Mouse (Mus musculus) brain, embryonic 18.5 days (tissue): ENCODE measurements around the gene Arl16.

Source experiments
- DNase-seq: peaks from one replicate; pipeline ENCODE4 v3.0.0-alpha.2; 2012; ENCODE audit warnings: low read depth, low spot score

Arl16 gene

GRCm38 (mm10) chr11:120492024-120492877, 24.8 kb upstream of the Arl16 start:
- DNase-seq, result no peak

DNA sequence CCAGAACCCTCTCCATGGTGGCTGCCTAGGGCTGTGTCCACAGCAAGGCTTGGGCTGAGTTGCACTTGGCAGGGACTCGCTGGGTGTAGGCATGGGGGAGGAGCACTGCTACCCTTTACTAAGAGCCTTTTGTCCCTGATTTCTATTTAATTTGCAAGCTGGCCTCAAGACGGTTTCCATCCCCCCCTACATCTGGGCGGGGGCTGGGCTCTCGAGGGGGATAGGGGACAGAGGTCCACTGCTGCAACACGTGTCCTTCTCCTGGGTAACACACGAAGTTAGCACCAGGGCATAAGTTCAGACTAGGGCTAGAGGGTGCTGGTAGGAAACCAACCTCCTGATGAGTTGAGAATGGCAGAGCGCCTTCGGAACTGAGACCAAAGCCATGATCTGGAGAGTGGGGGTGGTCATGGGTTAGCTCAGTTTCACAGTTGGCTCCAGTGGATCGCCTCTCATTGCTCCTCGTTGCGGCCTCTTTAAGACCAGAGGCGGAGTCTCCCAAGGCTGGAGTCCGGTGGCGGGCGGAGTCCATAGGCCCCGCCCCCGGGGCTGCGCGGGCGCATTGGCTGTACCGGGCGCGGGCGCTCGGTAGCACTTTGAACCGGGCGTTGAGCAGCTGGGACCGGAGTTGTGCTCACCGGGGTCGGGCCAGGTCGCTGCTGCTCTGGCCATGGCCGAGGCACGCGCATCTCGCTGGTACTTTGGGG, 24.1 kb upstream of the Arl16 start, which contains the start of gene Slc25a10:
TSS of gene Slc25a10 (plus strand) at position 524 of the 707 bp plus-strand sequence.
- DNase-seq, result peak; percentile 52

DNA sequence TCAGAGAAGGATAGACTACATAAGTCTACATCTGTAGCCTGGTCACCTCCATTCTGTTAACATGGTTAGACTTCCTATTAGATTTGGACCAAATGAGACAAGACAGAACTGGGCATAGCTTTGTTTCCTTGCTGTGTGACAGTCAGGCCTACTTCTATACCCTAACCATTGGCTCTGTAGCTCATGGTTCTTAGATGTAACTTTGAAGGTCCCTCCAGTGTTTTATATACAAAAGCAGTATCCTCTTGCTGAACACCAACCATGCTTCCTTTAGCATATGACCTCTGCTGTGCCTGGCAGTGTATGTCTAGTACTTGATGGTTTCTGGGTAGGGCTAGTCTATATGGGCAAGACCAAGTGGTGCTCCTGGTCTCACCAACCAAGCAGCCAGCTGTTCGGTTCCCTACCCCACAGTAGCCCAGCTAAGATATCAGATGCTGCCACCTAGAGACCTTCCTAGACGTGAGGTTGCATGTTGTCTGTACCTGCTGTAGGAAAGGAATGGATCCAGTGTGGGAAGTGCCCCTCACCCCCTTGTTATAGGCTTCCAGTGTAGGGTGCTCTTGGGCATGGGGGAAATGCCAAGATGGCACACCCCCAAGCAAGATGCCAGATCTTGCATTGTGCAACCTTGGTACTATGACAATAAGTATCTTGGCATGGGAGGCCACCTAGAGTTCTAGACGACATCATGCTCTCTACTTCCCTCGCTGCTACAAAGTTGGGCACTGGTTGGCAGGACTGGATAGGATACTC, 23.1 kb upstream of the Arl16 start:
- DNase-seq, result no peak

- DNase-seq, result peak; percentile 55
These were observed 21.8 kb upstream of the Arl16 start for GRCm38 (mm10) chr11:120489054-120489761.

DNA sequence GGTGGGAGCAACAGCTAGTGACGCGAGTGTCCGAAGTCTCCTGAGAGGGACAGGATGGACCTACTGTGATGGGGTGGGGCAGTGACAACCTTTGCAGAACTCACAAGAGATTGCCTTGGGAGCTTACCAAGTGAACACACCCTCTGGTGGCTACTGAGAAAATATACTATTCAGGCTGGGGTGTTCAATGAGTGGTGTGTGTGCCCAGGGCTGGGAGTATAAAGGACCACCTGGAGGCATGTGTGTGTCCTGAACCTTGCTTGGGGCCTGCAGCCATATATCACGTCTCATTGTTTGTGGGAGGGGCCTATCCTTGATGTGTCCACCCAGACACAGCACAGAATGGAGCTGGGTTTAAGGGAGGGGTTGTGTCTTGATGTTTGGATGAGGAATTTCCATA, 21.1 kb upstream of the Arl16 start:
- no peak for DNase-seq

- no peak for DNase-seq
These were observed 17.8 kb upstream of the Arl16 start for GRCm38 (mm10) chr11:120485251-120485650.

- DNase-seq, result peak; percentile 94
These were observed 17.0 kb upstream of the Arl16 start, which contains the start of gene Mrpl12 for GRCm38 (mm10) chr11:120484265-120484981. Gene Mrpl12, plus strand, starts transcription at chr11:120484613.

GRCm38 (mm10) chr11:120483448-120483934, 16.1 kb upstream of the Arl16 start:
- no peak for DNase-seq

DNA sequence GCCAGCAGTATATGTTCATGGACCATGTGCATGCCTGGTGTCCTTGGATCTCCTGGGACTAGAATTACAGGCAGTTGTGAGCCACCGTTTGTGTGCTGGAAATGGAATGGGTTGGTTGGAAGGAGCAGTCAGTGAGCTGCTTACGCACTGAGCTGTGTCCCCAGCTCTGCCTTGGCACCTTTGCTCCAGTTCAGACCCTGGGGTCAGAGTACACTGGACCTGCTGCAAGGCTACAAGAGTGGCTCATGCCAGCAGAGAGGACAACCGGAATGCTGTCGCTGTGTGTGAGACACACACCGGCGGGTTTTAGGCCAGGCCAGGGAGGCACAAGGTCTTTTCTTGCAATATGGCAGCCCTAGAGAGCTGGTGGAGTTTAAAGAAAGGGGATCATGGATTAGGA, 4.6 kb upstream of the Arl16 start:
- DNase-seq, result no peak

DNA sequence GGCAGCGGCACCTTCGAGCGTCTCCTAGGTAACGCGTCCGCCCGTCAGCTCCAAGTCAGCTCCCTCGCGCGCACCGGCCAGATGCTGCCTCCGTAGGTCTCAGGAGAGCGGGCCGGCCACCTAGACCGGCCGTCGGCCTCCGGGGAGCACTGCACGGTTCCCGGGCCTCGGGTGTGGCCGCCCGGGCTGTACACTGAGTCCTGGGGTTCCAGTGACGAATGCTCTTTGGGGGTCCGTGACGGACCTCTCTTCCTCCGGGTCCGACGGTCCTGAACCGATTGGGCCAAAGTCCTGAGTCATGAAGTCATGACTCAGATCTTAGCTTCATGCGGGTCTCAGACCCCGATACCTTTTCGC, 307 bp upstream of the Arl16 start:
- DNase-seq, result no peak

DNA sequence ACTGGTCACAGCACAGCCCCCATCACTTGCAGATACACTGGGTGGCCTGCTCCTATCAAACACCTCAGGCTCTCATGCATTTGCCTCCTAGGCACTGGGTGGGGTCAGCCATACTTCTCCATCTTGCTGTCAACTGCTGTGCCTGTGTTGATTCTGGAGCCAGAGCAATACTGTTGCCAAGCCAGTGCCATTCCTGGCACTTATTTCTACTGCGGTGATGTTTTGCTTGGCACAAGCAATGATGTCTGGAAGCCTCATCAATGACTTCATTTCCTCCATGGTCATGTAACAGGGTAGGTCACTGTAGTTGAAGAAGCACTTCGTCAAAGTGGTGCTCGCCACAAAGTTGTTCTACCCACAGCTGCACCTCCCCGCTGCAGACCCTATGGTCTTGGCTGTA, 1.9 kb downstream of the Arl16 start:
- DNase-seq, result no peak

DNA sequence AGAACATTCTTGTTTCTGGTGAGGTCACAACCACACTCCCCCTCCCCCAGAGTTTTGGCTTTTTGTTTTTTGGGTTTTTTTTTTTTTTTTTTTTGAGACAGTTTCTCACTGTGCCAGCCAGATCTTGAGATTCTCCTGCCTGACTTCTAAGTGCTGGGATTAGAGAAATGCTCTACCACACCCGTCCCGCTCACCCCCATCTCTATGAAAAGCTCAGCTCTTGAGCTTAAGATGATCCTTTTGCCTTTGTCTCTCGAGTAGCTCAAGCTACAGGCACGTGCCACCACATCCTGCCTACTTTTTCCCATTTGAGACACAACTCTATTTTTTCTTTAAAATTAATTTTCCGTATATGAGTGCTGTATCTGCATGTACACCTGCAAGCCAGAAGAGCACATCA, 3.0 kb downstream of the Arl16 start:
- DNase-seq, result no peak

- DNase-seq, result no peak
These were observed 3.9 kb downstream of the Arl16 start for GRCm38 (mm10) chr11:120463536-120463935.

DNA sequence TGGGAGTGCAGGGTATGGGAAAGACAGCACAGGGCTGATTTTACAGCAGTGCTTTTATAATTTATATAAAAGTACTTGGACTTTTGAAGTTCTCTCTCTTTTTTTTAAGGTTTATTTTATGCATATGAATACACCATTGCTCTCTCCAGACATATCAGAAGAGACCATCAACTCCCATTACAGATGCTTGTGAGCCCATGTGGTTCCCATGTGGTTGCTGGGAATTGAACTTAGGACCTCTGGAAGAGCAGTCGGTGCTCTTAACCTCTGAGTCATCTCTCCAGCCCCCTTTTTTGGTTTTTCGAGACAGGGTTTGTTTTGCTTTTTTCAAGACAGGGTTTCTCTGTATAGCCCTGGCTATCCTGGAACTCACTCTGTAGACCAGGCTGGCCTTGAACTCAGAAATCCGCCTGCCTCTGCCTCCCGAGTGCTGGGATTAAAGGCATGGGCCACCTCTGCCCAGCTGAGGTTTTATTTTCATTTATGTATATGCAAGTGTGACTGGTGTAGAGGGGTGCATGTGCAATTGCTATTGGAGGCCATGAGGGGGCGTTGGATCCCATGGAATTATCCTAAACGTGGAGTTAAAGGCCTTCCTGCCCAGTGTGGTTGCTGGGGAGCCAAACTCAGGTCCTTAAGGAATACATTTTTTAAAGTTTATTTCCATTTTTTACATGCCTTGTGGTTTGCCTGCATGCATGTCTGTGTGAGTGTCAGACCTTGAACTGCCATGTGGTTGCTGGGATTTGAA, 8.4 kb downstream of the Arl16 start:
- no peak for DNase-seq

DNA sequence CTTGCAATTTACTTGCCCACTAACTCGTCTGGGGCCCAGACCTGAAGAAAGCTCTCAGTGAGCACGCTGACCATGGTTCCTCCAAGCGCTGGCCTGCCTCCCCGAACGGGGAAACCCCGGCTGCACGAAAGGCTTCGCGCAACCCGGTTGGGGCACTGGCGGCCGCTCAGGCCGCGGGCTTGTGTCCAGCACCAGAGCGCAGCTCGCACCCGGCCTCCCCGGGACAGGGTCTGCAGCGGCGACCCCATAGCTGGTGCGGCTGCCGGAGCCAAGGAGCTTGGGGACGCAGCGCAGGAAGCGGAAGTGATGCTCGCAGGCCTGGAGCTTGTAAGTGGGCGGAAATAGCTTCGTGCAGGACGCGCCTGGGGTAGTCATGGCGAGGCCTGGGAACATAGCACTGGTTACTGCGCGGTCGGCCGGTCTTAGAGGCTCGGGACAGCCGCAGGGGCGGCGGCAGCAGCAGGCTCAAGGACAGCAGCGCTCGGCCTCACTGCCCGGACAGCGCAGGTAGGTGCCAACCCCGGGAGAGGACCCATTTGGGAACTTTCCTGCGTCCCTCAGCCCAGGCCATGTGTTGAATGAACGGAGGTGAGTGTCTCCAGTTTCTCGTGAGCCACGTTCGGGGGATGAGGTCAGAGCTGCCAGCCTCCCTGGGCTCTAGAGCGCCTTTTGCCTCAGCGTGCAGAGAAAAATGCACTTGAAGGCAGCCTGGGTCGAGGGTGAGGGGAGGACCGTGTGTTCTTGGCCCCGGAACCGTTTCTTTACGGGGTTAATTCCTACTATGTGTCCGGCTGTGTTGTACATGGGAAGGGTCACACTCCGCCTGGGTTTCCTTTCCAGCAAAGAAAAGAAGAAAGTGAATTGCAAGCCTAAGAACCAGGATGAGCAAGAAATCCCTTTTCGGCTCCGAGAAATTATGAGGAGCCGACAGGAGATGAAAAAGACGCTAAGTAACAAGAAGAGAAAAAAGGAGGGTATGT, 9.3 kb downstream of the Arl16 start, which contains the start of the genes Oxld1 and Ccdc137:
TSS of gene Oxld1 (minus strand) at position 297 of the 980 bp plus-strand sequence.
TSS of gene Ccdc137 (plus strand) at position 344 of the 980 bp plus-strand sequence.
- peak; percentile 56 for DNase-seq

DNA sequence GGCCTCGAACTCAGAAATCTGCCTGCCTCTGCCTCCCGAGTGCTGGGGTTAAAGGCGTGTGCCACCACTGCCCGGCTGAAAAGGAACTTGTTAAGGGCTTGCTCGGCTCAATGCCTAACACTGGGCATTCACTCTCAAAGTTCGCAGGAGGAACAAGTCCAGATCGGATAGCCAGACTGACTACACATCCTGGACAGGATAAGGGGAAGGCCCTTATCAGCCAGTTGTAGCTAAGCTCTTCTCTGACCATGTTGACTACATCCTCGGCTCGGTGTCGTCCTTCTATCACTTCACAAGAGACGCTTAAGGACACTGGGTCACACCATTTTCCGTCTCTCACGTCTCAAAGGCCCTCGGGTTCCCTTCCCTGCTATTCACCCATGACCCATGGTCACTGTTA, 10.0 kb downstream of the Arl16 start:
- no peak for DNase-seq

DNA sequence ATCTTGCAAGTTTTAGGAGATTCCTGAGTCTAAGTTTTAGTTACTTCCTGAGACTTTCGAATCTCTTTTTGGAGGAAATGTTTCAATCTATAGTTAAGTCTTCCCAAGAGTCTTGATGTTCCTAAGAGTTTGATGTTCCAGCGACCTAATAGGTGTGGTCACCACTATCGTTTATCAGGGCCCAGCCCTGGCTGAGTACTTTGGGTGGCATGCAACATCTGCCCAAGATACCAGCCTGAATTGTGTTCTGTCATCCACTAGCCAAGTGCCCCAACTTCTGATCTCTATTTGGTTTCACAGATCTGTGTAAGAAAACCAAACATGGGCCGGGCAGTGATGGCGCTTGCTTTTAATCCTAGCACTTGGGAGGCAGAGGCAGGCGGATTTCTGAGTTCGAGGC, 12.0 kb downstream of the Arl16 start:
- no peak for DNase-seq

DNA sequence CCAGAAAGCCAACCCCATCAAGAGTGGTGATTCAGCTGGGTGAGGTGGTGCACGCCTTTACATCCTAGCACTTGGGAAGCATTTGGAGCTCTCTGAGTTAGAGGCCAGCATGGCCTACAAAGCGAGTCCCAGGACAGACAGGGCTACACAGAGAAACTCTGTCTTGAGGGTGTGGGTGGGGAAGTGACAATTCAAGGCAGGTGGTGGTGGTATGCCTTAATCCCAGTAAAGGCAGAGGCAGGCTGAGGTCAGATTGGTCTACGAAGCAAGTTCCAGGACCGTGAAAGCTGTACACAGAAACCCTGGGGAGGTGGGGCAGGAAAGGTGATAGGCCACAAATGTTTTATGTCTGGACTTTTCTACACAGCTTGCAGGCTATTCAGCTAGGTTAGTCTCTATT, 12.4 kb downstream of the Arl16 start:
- no peak for DNase-seq

GRCm38 (mm10) chr11:120453306-120453705, 14.1 kb downstream of the Arl16 start, which contains the start of gene Pde6g:
Gene Pde6g, minus strand, starts transcription at chr11:120453500.
- DNase-seq, result no peak
